Mouse (Mus musculus) intestine, postnatal 0 days (tissue): ENCODE results near the gene Syt13. TPM values are rescaled to one million over a fixed set of nuclear protein-coding genes. Genes with fewer than 3 reads are reported as not detected.

Source experiments
- ATAC-seq: fragments of 200-750 bp; cut with Nextera tagmentation; 2 replicates; pipeline ENCODE4 v1.8.0; 2017; ENCODE audit warnings: mild to moderate bottlenecking, moderate TSS enrichment, moderate library complexity
- H3K27ac ChIP-seq: fragments of 300-500 bp; sonication (generic); 2 replicates; pipeline ENCODE4 v1.5.1; 2014; ENCODE audit warnings: mild to moderate bottlenecking, low read depth, low read length, moderate library complexity
- H3K27me3 ChIP-seq: fragments of 300-500 bp; sonication (generic); replicated peaks from 2 replicates; pipeline ENCODE4 v1.6.1; 2014; ENCODE audit warnings: low read length, mixed read lengths; ENCODE audit not compliant: control insufficient read depth, insufficient read depth
- H3K36me3 ChIP-seq: fragments of 300-500 bp; sonication (generic); 2 replicates; pipeline ENCODE4 v1.6.1; 2014; ENCODE audit warnings: mild to moderate bottlenecking, moderate library complexity; ENCODE audit not compliant: control insufficient read depth, insufficient read depth
- H3K4me1 ChIP-seq: fragments of 300-500 bp; sonication (generic); replicated peaks from 2 replicates; pipeline ENCODE4 v1.6.1; 2014; ENCODE audit warnings: antibody characterized with exemption, low read length, mixed read lengths; ENCODE audit not compliant: control insufficient read depth, insufficient read depth
- H3K4me2 ChIP-seq: fragments of 300-500 bp; sonication (generic); replicated peaks from 2 replicates; pipeline ENCODE4 v1.6.1; 2014; ENCODE audit warnings: low read depth, mild to moderate bottlenecking, moderate library complexity
- H3K4me3 ChIP-seq: fragments of 300-500 bp; sonication (generic); 2 replicates; pipeline ENCODE4 v1.5.1; 2014; ENCODE audit warnings: low read depth, low read length
- H3K9ac ChIP-seq: fragments of 300-500 bp; sonication (generic); 2 replicates; pipeline ENCODE4 v1.6.1; 2014; ENCODE audit warnings: mild to moderate bottlenecking, low read depth, low read length
- H3K9me3 ChIP-seq: fragments of 300-500 bp; sonication (generic); 2 replicates; pipeline ENCODE4 v1.6.1; 2016; ENCODE audit warnings: mixed run types; ENCODE audit not compliant: control insufficient read depth
- CTCF ChIP-seq: sonication (generic); IDR thresholded peaks from 2 replicates; pipeline ENCODE4 v1.5.1; 2016; ENCODE audit warnings: low read depth, mild to moderate bottlenecking, control low read depth, antibody characterized with exemption, moderate library complexity
- WGBS: fragments of 180-500 bp; shearing (Covaris S2); extraction: QIAGEN DNeasy Blood & Tissue Kit; methylation state at CpG from one replicate; pipeline ENCODE4 v1.1.7; 2014; 5-methylcytosine and 5-hydroxymethylcytosine counted together
- polyA plus RNA-seq: library from polyadenylated mRNA; unstranded; fragments of >200 nt; fragmentation: Nextera tagmentation; extraction: Ambion mirVana; gene quantifications from 2 replicates; pipeline ENCODE4 v1.2.1, GENCODE M21; 2015

Syt13 gene
- polyA plus RNA-seq, 1 experiment from 2014 or later, result 2.5 TPM

DNA sequence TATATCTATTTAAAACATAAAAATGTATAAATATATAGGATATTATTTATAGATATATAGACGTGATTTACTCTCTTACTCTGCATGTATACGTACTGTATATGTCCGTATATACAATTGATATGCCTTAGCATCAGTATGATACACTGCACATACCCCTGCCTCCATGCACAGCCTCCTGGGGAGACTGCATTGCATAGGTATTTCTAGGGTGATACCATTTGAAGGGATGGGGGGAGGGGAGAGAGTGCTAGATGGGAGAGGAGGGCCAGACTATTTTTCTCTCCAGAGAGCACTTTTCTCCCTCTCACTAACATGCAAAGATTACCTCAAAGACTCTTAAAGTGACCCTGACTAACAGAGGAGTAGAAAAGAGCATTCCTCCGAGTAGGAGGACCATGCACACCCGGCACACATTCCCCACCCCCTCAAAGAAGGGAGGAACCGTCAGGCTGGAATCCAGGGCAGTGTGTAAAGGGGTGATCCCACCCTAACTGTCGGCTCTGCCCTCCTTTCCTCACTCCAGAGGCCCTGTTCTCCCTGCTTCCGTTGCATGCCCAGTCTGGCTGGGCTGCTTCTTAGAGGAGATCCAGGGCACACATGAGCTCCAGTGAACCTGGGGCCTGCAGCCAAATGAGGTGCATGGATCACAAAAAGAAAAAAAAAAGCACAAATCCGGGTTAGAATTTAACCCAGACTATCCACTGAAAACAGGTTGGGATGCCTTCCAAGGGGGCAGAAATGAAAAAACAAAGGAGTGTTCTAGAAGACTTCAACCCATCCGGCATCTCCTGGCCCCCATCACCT lies 52.3 kb downstream of the Syt13 start:
- Histone ChIP-seq H3K9ac (no peak overlapping the region), H3K4me2 (no peak overlapping the region), H3K9me3 (no peaks in the 10 kb centered on the region), H3K4me3 (no peak overlapping the region), H3K27me3 (no peaks in the 10 kb centered on the region), H3K4me1 (no peaks in the 10 kb centered on the region), H3K36me3 (peaks cover 9% of the 10 kb centered on the region; the same call in 1 of the 2 replicates), H3K27ac (no peak overlapping the region)
- ATAC-seq, result no peak
- TF ChIP-seq CTCF, result no peak
- WGBS, result 34% methylated on average over 10 of the region's 10 CpGs

DNA sequence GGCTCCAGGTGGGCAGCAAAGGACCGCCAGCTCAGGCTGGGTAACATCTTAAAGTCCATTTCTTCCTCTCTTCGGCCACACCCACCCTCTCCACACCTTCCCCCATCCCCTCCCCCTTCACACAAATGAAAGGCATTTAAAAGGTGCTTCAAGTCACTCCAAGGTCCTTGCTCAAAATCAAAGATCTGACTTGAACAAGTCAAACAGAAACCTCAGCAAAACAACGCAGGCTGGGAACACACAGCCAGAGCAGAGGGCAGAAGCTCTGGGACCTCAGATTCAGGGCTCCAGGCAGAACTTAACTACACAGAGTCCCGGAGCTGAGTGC lies 52.9 kb downstream of the Syt13 start:
- Histone ChIP-seq H3K9me3 (no peaks in the 10 kb centered on the region), H3K36me3 (peaks cover 15% of the 10 kb centered on the region), H3K4me2 (no peak overlapping the region), H3K27ac (no peak overlapping the region), H3K27me3 (no peaks in the 10 kb centered on the region), H3K9ac (no peak overlapping the region), H3K4me1 (no peaks in the 10 kb centered on the region), H3K4me3 (no peak overlapping the region)
- 29% methylated on average over 4 of the region's 4 CpGs for WGBS
- ATAC-seq, result no peak
- TF ChIP-seq CTCF, result no peak

DNA sequence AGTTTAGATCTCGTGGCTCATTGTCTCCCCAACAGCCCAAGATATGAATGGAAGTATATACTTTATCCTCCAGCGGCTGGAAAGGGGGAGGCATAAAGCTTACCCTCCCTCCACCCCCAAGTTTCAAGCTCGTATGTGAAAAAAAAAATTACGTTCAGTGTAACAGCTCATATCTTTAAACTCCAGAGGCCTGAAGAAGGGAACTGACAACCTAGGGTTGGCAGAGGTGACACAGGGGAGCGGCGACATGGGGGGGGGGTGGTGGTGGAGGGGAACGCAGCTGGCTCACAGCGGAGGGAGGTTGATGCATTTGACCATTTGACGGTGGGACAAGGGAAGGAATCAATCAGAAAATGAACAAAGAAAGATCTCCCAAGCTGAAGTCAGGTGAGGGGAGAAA lies 56.2 kb downstream of the Syt13 start:
- no peak overlapping the region for H3K9ac ChIP-seq

DNA sequence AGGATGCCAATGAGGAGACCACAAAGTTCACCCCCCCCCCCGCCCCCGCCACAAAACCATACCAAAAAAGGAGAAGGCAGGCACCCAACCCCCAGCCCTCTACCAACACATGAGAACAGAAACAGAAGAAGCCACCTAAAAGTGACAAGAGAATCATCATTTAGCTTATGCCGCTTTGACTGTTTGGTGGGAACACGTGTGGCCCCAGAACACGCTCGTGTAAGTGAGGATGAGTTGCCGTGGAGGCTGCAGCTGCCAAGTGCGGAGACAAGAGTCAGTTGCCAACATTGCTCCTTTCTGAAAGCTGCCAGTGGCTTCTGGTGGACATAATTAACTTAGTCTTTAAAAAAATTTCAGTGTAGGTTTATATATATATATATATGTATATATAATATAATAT lies 56.6 kb downstream of the Syt13 start:
- Histone ChIP-seq H3K36me3 (peaks cover 46% of the 10 kb centered on the region), H3K27me3 (no peaks in the 10 kb centered on the region), H3K4me3 (no peak overlapping the region), H3K27ac (no peak overlapping the region), H3K9ac (no peak overlapping the region), H3K4me2 (no peak overlapping the region), H3K9me3 (no peaks in the 10 kb centered on the region), H3K4me1 (no peaks in the 10 kb centered on the region)
- ATAC-seq, result no peak
- TF ChIP-seq CTCF, result no peak
- 87% methylated on average over 8 of the region's 8 CpGs for whole genome bisulfite sequencing

More for the DNA sequence above, 56.2 kb downstream of the Syt13 start:
- no peak for TF ChIP-seq CTCF
- peaks cover 46% of the 10 kb centered on the region for H3K36me3 ChIP-seq
- H3K4me1 ChIP-seq, result no peaks in the 10 kb centered on the region
- WGBS, result 82% methylated on average over 9 of the region's 9 CpGs
- no peak overlapping the region for H3K4me3 ChIP-seq
- ATAC-seq, result no peak
- H3K27ac ChIP-seq, result no peak overlapping the region
- no peak overlapping the region for H3K4me2 ChIP-seq
- H3K9me3 ChIP-seq, result no peaks in the 10 kb centered on the region
- no peaks in the 10 kb centered on the region for H3K27me3 ChIP-seq

DNA sequence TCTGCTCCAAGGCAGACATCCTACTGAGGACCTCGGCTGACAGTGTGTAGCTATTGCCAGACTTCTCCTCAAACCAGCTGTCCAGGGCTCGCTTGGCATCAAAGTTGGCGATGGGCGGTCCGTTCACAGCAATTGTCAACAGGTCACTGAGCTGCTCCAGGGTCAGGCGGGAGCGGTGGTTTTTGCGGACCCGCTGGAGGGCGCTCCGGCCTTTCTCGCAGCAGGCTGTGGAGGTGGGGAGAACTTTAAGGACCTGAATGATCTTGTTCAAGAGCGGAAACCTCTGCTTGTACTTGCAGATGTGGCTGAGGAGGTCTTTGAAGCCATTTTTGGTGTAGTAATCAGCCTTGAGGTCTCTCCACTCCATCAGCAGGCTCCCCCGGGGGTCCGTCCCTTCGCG lies 57.2 kb downstream of the Syt13 start:
- H3K4me3 ChIP-seq, result no peak overlapping the region
- no peak overlapping the region for H3K9ac ChIP-seq
- no peak overlapping the region for H3K27ac ChIP-seq
- no peak overlapping the region for H3K4me2 ChIP-seq
- WGBS, result 89% methylated on average over 17 of the region's 17 CpGs
- no peaks in the 10 kb centered on the region for H3K4me1 ChIP-seq
- no peaks in the 10 kb centered on the region for H3K9me3 ChIP-seq
- peaks cover 46% of the 10 kb centered on the region for H3K36me3 ChIP-seq
- no peak for ATAC-seq
- no peak for TF ChIP-seq CTCF
- no peaks in the 10 kb centered on the region for H3K27me3 ChIP-seq

DNA sequence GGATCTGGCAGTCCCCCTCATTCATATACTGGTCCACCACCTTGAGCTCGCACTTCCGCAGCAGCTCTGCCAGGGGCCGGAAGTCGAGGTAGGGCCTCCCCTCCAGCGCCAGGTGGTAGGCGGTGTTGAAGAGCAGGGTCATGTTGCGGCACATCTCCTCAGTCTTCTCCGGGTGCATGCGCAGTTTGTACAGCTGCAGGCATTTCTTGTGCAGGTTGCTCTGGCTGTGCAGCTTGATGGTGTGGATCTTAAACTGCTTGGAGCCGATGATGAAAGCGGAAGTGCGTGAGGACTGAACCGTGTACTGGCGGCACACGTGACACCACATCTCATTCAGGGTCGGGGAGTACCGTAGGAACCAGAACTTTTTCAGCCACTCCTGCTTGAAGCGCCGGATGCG lies 58.7 kb downstream of the Syt13 start:
- Histone ChIP-seq H3K9ac (no peak overlapping the region), H3K27ac (no peak overlapping the region), H3K4me3 (no peak overlapping the region), H3K4me2 (no peak overlapping the region), H3K36me3 (peaks cover 54% of the 10 kb centered on the region), H3K9me3 (no peaks in the 10 kb centered on the region), H3K4me1 (no peaks in the 10 kb centered on the region), H3K27me3 (no peaks in the 10 kb centered on the region)
- 96% methylated on average over 20 of the region's 20 CpGs for WGBS
- TF ChIP-seq CTCF, result no peak
- no peak for ATAC-seq
